Mouse (Mus musculus): ENCODE data around the gene Gpsm3.
"Not testable (repeated sequence)": the region's sequence is repeated elsewhere in the genome, so short reads cannot be mapped to it uniquely, and the experiment has no call there.

Gene Gpsm3

DNA sequence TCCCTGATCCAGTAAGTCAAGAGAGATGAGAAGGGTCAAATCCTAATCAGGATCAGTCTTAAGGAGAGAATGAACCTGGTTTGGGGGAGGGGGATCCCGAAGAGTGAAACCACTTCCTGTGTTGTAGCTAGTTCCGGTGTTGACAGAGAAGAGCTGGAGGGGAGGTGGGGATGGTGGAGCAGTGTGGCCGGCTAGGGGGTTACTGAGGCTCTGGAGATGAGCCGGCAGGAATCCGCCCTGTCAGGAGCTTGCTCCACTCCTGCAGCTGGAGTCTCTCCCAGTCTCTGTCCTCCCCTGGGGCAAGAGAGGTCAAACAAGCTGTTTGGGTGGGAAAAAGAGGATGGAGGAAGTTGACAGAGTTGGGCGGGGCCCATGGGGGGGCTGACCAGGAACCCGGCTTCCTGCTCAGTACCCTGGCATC lies at the start of gene Gpsm3:
Gene Gpsm3 (plus strand): TSS at position 126 of the 421 bp plus-strand sequence.
- peak; percentile 51 for DNase-seq (ENCODE audit: low spot score)

DNA sequence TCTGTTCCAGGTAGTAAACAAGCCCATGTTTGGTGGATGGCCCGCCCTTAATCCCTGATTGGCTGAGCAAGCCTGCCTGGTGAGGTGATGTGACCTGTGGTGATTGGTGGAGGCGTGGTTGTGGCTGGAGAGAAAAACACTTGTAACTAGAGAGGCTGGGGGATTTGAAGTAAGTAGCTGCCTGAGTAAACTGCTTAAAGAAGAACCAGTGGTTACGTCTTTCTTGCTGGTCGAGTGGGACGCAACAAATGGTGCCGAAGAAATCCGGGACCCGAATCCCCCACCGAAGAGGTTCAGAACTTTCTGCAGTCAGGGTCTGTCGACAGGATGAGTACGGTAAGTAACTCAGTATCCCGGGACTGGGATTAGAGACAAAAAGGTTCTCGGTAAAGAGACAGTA lies 46.0 kb upstream of the Gpsm3 start:
- DNase-seq (ENCODE audit: low spot score), result not testable (repeated sequence)

DNA sequence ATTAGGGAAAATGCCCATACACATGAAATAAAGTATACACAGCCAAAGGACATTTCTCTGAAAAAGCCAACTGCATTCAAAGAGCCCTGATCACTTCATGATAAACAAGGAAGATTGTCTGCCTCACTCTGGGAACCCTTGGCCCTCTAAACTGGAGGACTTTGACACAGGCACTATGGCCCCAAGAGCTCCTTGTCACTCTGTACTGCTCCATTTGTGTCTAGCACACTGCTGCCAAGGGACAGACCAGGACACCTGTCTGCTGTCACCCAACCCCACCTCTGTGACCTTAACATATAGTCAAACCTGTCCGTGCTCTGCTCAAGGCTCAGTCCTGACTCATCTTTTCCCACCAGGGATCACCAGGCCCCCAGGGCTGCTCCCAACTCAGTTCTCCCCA lies 42.8 kb upstream of the Gpsm3 start:
- DNase-seq (ENCODE audit: low spot score), result no peak

DNA sequence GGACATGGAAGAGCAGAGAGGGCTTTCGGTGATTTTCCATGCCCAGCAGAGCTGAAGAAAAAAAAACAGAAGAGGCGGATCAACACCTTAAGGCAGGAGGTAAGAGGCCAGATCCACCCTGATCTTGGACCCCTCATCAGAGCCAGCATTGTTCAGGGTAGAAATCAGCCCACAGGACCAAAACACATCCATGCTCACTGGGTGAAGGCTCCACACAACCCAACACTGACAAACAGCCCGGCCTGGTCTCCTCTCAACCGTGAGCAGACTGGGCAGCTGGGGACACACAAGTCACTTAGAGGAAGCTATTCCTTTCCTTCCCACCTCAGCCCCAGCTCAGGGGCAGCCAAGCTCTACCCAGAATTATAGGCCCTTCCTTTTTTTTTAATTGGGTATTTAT lies 42.0 kb upstream of the Gpsm3 start:
- DNase-seq (ENCODE audit: low spot score), result no peak

DNA sequence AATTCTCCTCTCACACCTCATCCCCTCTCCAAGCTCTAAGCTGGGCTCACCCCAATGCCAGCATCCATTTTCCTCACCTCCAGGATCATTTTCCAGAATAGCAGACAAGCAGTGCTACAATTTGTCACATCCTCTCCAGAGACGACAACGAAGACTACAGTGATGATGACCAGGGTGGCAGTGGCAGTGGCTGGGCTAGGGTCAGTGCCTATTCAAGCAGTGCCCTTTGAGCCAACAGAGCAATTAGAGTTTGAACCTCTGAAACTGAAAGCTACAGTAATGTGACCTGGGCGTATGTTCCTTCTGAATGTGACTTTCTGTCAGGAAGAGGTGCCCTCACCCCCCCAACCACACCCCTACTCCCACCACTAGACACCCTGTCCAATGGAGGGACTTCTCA lies 40.5 kb upstream of the Gpsm3 start:
- DNase-seq (ENCODE audit: low spot score), result no peak

DNA sequence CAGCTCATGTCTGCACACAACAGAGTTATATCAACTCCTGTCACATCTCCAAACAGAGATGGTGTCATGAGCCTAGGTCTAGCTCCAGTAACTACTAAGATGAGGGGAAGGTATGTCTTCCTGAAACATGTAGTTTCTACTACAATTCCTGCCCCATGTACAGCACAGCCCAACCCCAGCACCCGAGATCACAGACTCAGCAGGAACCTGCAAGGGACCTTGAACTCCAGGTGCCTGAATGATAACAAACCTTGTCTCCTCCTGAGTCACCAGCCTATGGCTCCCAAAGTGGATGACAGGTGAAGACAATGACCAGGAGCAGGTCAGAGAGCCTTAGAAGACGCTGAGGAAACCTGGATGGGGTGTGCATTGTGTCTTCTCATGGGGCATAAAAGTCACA lies 39.8 kb upstream of the Gpsm3 start:
- DNase-seq (ENCODE audit: low spot score), result no peak

DNA sequence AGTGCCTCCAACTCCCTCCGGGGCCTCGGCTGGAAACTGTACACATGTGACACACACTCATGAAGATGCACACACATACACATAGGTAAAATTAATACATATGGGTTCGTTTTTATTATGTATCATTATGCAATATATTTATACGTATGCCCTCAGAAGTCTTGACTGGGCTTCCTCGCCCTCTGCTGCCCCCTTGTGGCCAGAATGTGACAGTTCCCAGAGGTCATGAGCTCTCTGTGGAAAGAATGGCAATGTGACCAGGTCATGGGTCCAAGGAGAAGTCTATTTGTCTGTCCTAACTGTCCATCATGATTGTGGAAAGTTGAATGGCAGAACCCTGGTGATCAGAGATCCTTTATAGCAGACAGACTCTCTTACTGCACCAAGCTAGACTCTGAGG lies 34.1 kb upstream of the Gpsm3 start:
- peak; percentile 77 for DNase-seq (ENCODE audit: low spot score)

DNA sequence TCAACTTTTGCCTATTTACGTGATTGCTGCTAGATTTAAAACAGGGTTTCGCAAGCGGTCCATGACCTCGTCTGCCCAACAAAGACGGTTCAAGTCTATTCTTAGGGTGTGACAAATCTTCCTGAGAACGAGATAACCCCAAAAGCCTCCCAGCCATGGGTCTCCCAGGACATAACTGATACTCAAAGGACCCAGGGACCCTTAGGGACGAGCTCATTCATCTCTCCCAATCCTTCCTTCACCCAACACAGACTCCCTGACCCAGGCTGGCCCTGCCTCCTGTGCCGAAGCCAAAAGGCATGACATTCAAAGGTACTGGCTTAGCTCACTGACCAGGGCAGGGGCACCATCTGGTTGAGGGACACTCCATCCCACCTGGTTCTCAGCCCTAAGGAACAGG lies 33.2 kb upstream of the Gpsm3 start:
- no peak for DNase-seq (ENCODE audit: low spot score)

DNA sequence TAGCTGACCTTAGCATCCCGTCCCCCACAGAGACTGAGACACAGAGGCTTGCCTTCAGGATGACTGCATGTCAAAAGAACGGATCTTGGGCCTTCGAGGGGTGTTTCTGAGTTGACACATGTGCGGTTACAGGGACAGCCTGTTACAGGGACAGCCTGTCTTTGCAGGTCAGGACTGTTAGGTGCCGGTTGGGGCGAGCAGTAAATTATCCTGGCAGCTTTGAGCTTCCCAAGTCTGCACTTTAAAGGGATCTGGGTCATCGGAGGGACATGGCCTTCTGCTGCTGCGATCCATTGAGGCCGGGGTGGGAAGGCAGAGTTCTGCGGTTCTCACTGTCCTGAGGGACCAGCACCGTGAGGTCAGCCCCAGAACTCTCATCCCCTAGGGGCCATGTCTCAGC lies 32.2 kb upstream of the Gpsm3 start:
- no peak for DNase-seq (ENCODE audit: low spot score)

DNA sequence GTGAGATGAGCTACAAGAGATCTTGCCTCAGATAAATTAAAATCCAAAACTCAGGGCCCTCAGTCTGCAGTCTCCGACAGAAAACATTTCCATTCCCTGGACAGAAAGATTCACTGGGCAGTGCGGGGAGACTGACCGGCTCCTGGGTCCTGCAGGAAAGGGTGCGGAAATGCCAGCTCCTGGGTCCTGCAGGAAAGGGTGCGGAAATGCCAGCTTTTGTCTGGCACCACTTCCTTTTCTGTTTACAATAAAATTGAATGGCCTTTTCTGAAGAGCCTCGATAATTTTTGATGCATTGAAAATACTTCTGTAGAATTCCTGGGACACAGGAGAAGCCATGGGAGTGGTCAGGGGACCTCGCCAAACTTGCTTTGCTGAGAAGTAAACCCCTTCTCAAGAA lies 30.5 kb upstream of the Gpsm3 start:
- DNase-seq (ENCODE audit: low spot score), result no peak

DNA sequence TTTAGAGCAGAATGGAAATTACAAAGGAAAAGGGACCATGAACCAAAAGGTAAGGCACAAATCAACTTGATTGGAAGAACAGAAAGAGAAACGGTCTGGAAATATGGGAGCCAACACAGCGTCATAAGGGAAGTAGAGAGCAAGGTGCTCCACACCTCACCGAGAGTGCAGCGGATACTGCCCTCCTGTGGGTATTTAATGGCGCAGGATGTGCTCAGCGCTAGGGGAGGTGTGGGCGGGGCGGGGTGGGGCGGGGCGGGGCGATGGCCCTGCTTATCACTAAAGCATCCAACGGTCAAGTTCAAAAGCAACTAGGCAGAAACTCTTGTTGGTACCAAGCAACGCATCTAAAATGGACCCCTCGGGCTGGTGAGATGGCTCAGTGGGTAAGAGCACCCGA lies 29.7 kb upstream of the Gpsm3 start:
- no peak for DNase-seq (ENCODE audit: low spot score)

DNA sequence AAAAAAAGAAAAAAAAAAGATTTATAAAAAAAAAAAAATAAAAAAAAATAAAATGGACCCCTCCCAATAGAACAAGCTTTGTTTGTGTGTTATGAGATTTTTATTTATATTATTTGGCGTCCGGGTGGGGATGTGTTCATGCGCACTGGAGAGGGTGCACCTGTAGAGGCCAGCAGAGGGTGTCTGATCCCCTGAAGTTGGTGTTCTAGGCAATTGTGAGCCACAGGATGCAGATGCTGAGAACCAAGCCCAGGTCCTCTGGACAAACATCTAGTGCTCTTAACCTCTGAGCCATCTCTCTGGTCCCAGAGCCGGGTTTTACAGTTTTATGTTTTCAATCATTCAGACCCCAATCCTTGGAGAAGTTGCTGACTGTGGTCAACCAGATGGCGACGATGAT lies 29.2 kb upstream of the Gpsm3 start:
- no peak for DNase-seq (ENCODE audit: low spot score)

DNA sequence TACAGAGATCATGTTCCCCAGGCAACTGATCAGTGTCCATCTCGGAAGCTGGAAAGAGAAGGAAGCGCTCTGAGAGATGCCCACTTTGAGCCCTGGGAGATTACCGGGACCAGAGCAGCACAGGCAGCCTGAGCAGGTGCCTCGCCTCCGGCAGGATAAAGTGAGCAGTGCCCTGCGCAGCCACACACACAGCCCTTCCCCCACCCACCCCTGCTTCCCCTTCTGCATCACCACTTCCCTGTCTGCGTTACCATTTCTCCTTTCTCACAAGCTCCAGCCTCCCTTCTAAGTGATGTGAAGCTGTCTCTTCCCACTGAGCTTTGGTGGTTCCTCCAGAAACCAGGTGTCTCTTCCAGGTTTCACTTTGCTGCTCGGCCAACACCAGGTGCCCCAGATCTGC lies 28.4 kb upstream of the Gpsm3 start:
- no peak for DNase-seq (ENCODE audit: low spot score)

DNA sequence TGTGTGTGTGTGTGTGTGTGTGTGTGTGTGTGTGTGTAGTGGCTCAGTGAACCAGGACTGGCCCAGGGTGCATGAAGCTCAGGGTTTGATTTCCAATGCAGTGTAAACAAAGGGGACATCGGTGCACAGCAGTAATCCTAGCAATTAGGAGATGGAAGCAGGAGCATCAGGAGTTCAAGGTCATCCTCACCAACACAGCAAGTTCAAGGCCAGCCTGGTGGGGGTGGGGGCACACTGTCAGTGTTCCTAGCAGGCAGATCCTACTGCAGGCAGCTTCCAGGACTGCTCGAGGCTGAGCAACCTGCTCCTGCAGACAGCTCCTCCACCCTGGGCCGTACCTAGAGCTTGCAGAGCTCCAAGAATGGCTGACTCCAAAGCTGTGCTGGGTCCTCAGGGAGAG lies 27.0 kb upstream of the Gpsm3 start:
- DNase-seq (ENCODE audit: low spot score), result no peak

DNA sequence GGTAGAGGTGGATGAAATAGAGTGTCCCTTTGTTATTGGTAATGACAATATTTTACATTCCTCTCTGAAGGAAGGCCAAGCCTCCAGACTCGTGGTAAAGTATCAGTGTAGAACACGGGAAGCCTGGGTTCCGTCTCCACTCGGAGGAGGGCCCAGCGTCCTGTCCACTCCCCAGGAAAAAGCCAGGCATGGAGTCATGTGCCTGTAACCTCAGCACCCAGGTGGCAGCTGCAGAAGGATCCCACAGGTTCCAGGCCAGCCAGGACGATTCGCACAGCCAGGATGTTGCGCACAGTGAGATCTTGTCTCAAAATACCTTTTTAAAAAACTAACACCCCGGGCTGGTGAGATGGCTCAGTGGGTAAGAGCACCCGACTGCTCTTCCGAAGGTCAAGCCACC lies 26.3 kb upstream of the Gpsm3 start:
- no peak for DNase-seq (ENCODE audit: low spot score)

DNA sequence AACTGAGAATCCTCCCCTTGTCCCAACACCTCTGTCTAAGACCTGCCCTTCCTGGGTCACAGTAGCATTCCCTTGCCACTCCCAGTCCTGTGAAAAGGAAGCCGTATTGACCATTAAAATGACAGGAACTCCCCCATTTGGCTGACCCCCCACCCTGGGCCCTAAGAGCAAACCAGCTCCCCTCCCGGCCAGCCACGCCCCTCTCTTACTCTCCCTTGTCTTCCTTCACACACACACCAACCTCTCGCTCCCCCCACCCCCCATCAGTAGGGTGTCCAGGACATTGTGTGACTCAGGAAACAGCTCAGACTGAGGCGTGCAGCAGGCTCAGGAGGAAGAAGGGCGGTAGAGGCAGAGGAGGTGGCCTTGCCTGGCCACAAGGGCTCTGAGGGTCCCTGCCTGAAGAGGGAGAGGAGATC lies 25.6 kb upstream of the Gpsm3 start, which contains the start of gene Notch4:
Gene Notch4 (plus strand): TSS at position 266 of the 419 bp plus-strand sequence.
- no peak for DNase-seq (ENCODE audit: low spot score)

DNA sequence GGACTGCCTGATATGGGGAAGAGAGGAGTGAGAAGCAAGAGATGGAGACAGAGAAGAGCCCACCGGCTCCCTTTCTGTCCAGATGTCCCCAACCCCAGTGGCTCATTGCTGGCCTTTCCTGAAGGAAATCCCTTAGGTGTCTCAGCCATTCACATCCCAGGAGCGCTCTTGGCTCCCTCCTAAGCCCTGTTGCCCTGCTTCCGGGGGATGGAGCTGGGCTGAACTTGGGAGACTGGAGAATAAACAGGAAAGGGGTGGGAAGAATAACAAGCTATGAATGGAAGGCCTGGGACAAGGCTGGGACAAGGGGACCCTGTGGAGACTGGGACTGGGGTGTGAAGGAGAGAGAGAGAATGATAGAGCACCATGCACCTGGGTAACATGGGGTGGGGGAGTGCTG lies 24.8 kb upstream of the Gpsm3 start:
- DNase-seq (ENCODE audit: low spot score), result no peak

DNA sequence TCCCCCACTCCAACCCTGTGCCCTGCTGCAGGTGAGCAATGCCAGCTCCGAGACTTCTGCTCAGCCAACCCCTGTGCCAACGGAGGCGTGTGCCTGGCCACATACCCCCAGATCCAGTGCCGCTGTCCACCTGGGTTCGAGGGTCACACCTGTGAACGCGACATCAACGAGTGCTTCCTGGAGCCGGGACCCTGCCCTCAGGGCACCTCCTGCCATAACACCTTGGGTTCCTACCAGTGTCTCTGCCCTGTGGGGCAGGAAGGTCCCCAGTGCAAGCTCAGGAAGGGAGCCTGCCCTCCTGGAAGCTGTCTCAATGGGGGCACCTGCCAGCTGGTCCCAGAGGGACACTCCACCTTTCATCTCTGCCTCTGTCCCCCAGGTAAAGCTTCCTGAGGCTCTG lies 22.3 kb upstream of the Gpsm3 start:
- no peak for DNase-seq (ENCODE audit: low spot score)

DNA sequence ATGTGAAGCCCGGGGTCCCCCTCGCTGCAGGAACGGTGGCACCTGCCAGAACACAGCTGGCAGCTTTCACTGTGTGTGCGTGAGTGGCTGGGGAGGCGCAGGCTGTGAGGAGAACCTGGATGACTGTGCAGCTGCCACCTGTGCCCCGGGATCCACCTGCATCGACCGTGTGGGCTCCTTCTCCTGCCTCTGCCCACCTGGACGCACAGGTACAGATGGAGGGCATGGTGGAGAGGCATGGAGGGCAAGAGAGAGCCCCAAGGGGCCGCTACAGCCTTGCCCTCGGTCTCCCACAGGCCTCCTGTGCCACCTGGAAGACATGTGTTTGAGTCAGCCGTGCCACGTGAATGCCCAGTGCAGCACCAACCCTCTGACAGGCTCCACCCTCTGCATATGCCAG lies 21.2 kb upstream of the Gpsm3 start:
- DNase-seq (ENCODE audit: low spot score), result no peak

DNA sequence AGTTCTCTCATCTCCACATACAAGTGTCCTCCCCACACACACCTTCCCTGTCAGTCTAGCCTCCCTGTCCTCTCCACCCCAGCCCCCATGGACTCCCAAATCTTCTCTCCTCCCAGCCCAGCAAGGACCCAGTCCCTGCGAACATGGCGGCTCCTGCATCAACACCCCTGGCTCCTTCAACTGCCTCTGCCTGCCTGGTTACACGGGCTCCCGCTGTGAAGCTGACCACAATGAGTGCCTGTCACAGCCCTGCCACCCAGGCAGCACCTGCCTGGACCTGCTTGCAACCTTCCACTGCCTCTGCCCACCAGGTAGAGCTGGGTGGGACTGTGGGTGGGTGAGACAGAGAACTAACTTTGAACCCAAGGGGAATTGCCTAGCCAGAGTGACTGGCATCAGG lies 19.7 kb upstream of the Gpsm3 start:
- no peak for DNase-seq (ENCODE audit: low spot score)

DNA sequence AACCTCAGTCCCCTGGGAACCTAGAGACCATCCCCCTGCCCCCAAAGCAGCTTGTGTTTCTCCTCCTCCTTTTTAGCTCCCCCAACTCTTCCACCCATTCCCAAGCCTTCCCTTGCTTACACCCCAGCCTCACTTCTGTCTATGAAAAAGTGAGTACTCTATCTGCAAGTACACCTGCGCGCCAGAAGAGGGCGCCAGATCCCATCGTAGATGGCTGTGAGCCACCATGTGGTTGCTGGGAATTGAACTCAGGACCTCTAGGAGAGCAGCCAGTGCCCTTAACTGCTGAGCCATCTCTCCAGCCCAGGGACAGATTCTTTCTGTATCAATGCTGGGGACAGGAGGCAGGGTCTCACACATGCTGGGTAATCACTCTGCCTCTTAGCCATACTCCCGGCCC lies 17.7 kb upstream of the Gpsm3 start:
- no peak for DNase-seq (ENCODE audit: low spot score)

DNA sequence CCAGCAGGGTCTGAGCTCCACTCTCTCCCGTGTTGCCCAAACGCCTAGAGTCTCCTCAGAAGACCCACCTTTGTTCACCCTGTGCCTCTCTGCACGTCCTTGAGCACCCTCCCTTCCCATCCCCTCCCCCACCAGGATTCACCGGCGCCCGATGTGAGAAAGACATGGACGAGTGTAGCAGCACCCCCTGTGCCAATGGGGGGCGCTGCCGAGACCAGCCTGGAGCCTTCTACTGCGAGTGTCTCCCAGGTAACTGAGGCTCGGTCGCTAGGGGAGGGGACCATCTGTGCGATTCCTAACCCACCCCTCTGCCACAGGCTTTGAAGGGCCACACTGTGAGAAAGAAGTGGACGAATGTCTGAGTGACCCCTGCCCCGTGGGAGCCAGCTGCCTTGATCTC lies 17.2 kb upstream of the Gpsm3 start:
- DNase-seq (ENCODE audit: low spot score), result no peak

DNA sequence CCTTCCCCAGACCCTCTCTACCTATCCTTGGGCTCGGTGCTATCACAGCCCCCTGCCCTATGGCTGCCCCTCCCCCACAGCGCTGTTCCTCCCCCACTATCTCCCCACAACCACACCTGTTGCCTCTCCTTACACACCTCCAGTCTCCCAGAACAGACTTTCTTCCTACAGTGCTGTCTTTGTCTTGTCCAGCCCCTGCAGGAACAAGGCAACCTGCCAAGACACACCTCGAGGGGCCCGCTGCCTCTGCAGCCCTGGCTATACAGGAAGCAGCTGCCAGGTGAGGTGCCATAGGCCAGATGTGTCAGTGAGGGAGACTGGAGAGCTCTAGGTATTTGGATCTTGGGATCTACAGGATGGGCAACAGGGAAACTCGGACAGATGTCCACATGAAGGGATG lies 13.0 kb upstream of the Gpsm3 start:
- no peak for DNase-seq (ENCODE audit: low spot score)

DNA sequence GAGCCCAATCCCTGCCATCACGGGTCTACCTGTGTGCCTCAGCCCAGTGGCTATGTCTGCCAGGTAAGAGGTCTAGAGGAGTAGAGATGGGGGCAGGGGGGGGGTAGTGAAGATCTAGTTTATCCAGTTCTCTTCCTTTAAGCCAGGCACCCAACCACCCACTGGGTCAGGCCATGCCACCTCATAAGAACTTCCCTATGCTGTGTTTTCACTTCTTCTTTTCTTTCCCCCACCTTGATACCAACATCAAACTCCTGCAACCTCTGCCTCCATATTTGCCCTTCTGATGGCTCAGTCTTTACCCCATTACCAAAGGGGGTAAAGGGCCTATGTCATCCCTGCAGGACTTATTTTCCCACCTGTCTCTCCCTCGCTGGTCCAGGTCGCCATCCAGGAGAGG lies 11.5 kb upstream of the Gpsm3 start:
- no peak for DNase-seq (ENCODE audit: low spot score)

DNA sequence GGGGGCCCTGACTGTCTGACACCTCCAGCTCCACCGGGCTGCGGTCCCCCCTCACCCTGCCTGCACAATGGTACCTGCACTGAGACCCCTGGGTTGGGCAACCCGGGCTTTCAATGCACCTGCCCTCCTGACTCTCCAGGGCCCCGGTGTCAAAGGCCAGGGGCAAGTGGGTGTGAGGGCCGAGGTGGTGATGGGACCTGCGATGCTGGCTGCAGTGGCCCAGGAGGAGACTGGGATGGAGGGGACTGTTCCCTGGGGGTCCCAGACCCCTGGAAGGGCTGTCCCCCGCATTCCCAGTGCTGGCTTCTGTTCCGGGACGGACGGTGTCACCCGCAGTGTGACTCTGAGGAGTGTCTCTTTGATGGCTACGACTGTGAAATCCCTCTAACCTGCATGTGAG lies 7.1 kb upstream of the Gpsm3 start:
- no peak for DNase-seq (ENCODE audit: low spot score)
